Mouse (Mus musculus) urinary bladder, adult 18-20 months (tissue): ENCODE results near the gene 1190007I07Rik.

Experiments
- DNase-seq, 2 experiments: peaks; one replicate each; pipeline ENCODE4 v3.0.0; 2022; ENCODE audit warnings: low spot score in 2 of 2, mixed read lengths in 2 of 2

Gene 1190007I07Rik

DNA sequence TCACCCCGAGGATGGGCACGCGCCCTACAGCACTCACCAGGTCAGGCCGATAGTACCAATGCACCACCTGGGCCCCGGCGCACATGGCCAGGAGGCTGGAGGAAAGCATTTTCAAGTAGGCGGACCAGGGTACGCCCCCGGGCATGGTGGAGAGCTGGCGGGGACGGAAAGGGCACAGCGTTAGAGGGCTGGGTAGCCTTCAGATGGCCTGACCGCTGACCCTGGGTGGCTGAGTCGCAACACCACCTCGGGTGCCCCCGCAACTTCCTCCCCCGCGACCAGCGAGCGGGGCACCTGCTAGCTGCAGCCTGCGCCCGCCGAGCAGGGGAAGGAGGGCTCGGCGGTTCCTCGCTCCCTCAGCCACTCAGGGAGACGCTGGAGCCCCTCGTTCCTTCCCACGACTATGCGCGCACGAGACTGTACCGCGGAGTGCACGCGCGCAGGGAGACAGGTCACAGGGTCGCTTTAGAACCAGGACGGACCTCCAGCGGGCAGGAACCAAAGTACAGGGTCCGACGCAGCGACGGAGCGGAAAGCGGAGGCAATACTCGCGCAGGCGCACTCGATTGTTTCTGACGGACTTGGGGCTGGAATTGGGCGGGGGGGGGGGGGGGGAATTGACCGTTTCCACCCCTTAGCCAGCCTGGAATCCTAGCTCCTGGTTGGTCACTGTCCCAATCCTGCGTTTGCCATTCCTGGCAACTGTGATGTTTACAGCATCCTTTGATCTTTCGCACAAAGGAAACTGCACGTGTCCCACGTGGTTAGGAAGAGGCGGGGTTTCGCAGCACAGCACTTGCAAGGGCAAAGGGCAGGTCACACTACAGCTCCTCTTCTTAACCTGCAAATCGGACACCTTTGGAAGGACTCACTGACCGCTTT lies at the start of gene 1190007I07Rik:
Gene 1190007I07Rik, minus strand, starts transcription at position 558 of the 882 bp plus-strand sequence.
- DNase-seq = peak; percentile 77 to 80

- no peak for DNase-seq
These were observed 47.2 kb upstream of the 1190007I07Rik start for GRCm38 (mm10) chr10:82670205-82670604.

- peak; percentile 65 to 77 for DNase-seq
These were observed 43.6 kb upstream of the 1190007I07Rik start for GRCm38 (mm10) chr10:82666436-82667234.

GRCm38 (mm10) chr10:82665951-82666350 lies 42.9 kb upstream of the 1190007I07Rik start:
- DNase-seq = no peak

GRCm38 (mm10) chr10:82663289-82663688 lies 40.3 kb upstream of the 1190007I07Rik start:
- no peak for DNase-seq

DNA sequence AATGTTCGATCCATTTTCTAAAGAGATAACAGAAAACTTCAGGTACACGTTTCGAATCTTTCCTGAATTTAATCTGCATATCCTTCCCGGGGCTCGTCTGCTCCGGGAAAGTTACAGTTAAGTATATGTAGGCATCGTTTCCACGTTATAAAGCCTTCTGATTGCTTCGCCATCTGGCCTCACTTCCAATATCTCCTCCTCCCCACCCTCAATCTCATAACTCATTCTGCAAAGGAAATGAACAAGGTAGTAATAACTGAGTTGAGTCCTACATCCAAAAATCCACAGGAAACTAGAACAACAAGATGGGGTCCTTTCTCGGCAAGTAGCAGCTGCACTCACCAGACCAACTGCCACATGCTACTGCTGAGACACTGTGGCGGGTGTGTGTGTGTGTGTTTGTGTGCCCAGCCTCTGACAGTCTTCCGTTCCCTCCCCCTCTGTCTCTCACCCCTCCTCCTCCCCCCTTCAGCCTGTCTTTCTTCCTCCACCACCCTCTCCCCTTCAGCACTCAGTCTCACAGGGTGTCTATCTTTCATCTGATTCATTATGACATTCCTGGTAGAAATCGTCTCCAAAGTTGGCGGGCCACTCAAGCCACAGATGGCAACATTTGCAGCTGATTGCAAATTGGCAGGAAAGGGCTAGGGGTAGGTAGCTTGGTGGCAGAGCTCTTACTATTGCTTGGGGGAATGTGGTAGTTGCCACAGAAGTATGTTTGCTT lies 39.4 kb upstream of the 1190007I07Rik start:
- no peak for DNase-seq

- no peak for DNase-seq
These were observed 38.8 kb upstream of the 1190007I07Rik start for GRCm38 (mm10) chr10:82661820-82662219.

GRCm38 (mm10) chr10:82654581-82654980 lies 31.6 kb upstream of the 1190007I07Rik start:
- DNase-seq = no peak

DNA sequence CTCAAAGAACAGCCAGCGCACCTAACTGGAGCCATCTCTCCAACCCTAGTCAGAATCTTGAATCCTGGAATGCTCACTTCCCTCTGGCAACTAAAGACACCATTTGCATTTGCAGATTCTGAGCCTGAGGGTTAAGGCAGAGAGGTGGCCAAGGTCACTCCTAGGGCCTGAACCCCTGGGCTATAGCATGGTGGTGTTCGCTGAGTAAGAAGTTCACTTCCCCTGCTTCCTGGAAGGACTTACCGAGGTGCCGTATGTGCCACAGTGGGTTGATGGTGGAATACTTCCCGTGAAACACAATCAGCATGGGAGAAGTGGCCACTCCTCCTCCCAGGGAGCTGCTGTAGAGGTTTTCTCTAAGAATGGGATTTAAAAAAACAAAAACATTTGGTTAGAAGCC lies 29.6 kb upstream of the 1190007I07Rik start:
- DNase-seq = no peak

- no peak for DNase-seq
These were observed 28.2 kb upstream of the 1190007I07Rik start for GRCm38 (mm10) chr10:82651221-82651620.

GRCm38 (mm10) chr10:82647205-82647811 lies 24.3 kb upstream of the 1190007I07Rik start:
- no peak for DNase-seq

DNA sequence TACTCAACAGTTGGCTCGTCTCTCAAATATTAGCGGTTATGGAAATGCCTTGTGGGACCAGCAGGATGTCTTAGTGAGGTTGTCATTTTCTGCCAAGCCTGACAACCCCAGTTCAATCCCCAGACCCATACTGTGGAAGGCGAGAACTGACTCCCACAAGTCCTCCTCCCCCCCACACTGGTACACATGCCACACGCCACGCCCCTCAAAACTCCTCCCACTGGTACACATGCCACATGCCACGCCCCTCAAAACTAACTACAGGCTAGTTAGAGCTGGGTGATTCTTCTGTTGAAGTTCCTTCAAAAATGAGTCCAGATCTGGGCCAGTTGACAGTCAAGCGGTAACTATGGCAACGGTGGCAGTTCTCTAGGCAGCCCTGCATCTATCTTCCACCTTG lies 23.1 kb upstream of the 1190007I07Rik start:
- no peak for DNase-seq

DNA sequence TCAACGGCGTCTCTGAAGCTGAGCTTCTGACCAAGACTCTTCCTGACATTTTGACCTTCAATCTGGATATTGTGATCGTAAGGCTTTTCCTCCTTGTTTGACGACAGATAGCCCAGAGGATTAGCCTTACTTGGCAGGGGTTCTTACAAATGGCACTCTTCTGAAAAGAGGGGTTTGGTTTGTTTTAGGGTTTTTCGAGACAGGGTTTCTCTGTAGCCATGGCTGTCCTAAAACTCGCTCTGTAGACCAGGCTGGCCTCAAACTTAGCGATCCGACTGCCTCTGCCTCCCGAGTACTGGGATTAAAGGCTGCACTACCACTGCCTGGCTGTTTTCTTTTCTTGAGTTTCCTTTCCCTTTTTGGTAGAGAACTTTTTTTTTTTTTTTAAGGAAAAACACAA lies 18.5 kb upstream of the 1190007I07Rik start:
- no peak for DNase-seq

- DNase-seq = no peak
These were observed 16.1 kb upstream of the 1190007I07Rik start for GRCm38 (mm10) chr10:82639032-82639698.

GRCm38 (mm10) chr10:82636321-82636720 lies 13.3 kb upstream of the 1190007I07Rik start:
- no peak for DNase-seq

DNA sequence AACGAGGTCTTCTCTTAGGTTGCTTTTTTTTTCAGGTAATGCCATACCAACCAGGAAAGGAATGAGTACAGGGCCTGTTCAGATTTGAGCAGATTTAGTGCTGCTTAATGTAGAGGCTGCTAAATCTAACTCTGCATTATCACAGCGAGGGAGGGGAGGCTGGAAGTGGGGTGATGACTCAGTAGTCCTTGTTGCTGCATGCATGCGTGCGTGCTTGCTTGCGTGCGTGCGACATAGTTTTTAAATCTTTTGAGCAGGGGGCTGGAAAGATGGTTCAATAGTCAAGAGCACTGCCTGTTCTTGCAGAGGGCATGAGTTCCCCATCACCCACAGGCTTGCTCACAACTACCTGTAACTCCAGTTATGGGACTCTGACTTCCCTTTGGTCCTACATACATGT lies 11.3 kb upstream of the 1190007I07Rik start:
- no peak for DNase-seq

DNA sequence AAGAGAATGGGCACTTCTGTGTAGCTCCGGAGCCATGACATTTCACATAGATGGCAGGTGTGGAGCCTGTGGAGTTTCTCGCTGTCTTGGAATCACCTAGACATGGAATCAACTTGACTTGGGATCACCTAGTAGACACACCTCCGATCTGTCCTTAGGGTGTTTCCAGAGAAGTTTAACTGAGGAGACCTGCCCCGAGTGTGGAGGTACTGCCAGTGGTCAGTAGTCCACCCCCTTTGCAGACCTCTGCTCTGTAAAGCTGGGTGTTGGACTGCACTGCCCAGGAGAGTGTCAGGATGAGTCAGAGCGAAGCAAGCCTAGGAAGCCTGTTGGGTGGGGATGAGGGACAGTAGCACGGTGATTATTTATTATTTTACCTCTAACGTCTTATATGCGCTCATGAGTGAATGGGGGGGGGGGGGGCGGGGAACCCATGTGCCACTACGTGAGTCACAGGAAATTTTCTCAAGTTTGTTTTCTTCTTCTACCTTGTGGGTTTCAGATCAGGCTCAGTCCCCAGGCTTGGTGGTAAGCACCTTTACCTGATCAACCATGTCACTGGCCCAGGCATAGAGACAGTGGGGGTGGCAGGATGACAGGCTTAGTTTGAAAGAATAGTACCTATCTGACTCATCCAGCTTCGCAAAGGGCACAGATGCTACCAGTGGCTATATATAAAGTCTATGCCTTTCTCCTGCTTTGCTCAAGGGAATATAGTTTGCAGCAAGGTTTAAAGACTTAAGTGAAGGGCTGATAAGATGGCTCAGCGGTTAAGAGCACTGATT lies 9.7 kb upstream of the 1190007I07Rik start:
- DNase-seq = no peak

DNA sequence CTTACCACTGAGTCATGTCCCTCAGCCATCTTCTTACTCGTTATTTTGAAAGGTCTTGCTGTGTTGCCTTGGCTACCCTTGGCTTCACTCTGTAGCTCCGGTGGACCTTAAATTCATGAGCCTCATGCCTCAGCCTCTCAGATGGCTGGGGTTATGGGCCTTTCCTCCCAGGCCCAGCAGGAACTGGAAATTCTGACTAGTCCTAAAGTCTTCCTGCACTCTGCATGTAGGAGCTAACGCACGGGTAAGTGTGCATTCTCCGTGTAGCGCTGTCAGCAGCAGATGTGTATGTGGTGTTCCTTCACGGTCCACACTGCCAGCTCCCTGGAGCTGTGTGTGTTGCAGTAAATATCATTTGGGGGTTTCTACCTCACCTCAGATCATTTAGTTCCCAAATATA lies 8.1 kb upstream of the 1190007I07Rik start:
- DNase-seq = no peak

DNA sequence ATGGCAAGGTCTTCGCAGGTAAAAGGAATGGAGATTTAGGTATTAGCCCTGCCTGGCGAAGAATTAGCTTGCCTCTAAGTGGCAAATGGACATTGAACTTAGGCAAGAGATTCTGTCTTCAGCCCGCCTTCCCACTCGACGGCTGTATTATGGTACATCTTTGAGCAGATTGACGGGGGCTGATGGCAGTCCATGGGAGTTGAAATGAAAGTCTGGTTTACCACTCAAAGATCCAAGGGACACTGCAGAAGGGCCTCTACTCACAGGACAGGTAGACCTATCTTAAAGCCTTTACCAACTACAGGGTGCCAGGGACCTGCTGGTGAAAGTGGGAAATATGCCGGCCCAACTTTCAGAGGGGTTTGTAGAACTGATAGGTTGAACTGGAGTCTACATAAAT lies 7.5 kb upstream of the 1190007I07Rik start:
- no peak for DNase-seq

DNA sequence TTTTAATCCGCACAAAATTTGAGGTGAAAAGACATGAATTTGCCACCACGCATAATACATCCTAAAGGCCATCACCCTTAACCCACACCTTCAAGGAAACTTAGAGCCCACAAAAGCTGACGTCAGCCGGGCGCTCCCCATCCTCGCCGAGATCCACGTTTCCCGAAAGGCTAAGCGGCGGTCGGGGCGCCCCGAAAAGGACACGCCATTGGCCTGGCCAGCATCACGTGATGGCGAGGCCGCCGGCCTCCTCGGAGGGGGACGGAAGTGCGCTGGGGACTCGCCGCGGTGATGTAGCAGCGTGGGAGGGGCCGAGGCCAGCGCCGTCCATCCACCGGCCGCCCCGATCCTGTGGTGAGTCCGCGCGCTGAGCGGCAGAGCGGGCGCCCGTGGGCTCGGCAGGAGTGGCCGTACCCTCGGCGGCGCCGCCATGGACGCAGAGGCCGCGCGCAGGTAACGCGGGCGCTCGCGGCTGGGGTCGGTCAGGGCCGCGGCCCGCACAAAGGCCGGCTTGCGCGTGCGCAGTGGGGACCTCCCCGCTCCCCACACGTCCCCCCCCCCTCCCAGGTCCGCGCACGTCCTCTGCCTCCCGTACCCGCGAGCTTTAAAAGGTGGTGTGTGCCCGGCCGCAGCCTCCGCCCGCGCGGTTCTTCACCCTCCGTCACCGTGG lies 6.7 kb upstream of the 1190007I07Rik start, which contains the start of gene Tdg:
Gene Tdg, plus strand, starts transcription at position 243 of the 670 bp plus-strand sequence.
- DNase-seq = peak; percentile 69 to 87
